Mouse (Mus musculus): ENCODE measurements around the gene Zic5.

DNA sequence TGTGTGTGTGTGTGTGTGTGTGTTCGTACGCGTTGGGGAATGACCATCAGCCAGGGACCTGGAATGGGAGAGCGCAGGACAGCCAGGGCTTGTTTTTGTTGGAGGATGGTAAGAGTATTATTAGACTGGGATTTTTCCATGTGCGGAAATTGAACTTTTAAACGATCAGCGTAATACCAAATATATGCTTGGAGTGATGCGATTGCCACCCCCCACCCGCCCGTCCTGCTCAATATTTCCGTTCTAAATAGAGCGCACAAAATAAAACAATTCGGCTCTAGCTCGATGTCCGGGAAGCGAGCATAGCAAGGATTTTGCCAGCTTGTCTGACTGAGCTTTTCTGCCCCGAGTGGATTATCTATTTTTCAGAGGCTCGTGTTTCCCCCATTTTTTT lies 11.3 kb upstream of the Zic5 start:
- no peak for TF ChIP-seq CTCF (IDR thresholded peaks at IDR 0.05; ENCODE audit: control insufficient read depth, insufficient read depth, low read length)
- TF ChIP-seq POLR2A (IDR thresholded peaks at IDR 0.05; ENCODE audit: borderline replicate concordance, control insufficient read depth, low read depth, low read length), result no peak
